Mouse (Mus musculus) midbrain, embryonic 16.5 days (tissue): ENCODE data around the gene Prdm15. TPM values are rescaled to one million over a fixed set of nuclear protein-coding genes. Genes with fewer than 3 reads are reported as not detected.
A peak's percentile ranks its signal among the peaks of the same experiment; 100 is the strongest.

Source experiments
- ATAC-seq: fragments of 200-750 bp; cut with Nextera tagmentation; 2 replicates; pipeline ENCODE4 v1.8.0; 2017; ENCODE audit warnings: moderate TSS enrichment
- H3K27ac ChIP-seq: fragments of 300-500 bp; sonication (generic); 2 replicates; pipeline ENCODE4 v1.5.1; 2014; ENCODE audit warnings: mild to moderate bottlenecking, low read length, mixed read lengths
- H3K27me3 ChIP-seq: fragments of 300-500 bp; sonication (generic); 2 replicates; pipeline ENCODE4 v1.6.1; 2014; ENCODE audit warnings: low read depth, low read length, mixed read lengths; ENCODE audit not compliant: control insufficient read depth, insufficient read depth
- H3K36me3 ChIP-seq: fragments of 300-500 bp; sonication (generic); 2 replicates; pipeline ENCODE4 v1.6.1; 2014; ENCODE audit warnings: mild to moderate bottlenecking, low read length, moderate library complexity, mixed read lengths; ENCODE audit not compliant: control insufficient read depth, insufficient read depth
- H3K4me1 ChIP-seq: fragments of 300-500 bp; sonication (generic); 2 replicates; pipeline ENCODE4 v1.6.1; 2014; ENCODE audit warnings: mild to moderate bottlenecking, low read length, mixed read lengths; ENCODE audit not compliant: control insufficient read depth, insufficient read depth
- H3K4me2 ChIP-seq: fragments of 300-500 bp; sonication (generic); 2 replicates; pipeline ENCODE4 v1.6.1; 2014; ENCODE audit warnings: mild to moderate bottlenecking, low read length, mixed read lengths
- H3K4me3 ChIP-seq: fragments of 300-500 bp; sonication (generic); 2 replicates; pipeline ENCODE4 v1.5.1; 2014; ENCODE audit warnings: low read depth, mild to moderate bottlenecking, low read length, moderate library complexity, mixed read lengths
- H3K9ac ChIP-seq: fragments of 300-500 bp; sonication (generic); 2 replicates; pipeline ENCODE4 v1.6.1; 2014; ENCODE audit warnings: low read depth, low read length, mixed read lengths
- H3K9me3 ChIP-seq: fragments of 300-500 bp; sonication (generic); replicated peaks from 2 replicates; pipeline ENCODE4 v1.6.1; 2014; ENCODE audit warnings: mild to moderate bottlenecking, low read length, mixed read lengths; ENCODE audit not compliant: control insufficient read depth, poor library complexity, severe bottlenecking
- WGBS: fragments of 180-500 bp; shearing (Covaris S2); extraction: QIAGEN DNeasy Blood & Tissue Kit; methylation state at CpG from one replicate; pipeline ENCODE4 v1.1.7; 2014; 5-methylcytosine and 5-hydroxymethylcytosine counted together
- polyA plus RNA-seq: library from polyadenylated mRNA; unstranded; fragments of >200 nt; fragmentation: Nextera tagmentation; extraction: Ambion mirVana; gene quantifications from 2 replicates; pipeline ENCODE4 v1.2.1, GENCODE M21; 2015

Gene Prdm15
- polyA plus RNA-seq, 1 experiment from 2014 or later = 10.9 TPM

GRCm38 (mm10) chr16:97872657-97873056 is 21.0 kb upstream of the Prdm15 start:
- Histone ChIP-seq H3K27me3 (no peaks in the 10 kb centered on the region), H3K4me1 (no peaks in the 10 kb centered on the region), H3K4me3 (no peak overlapping the region), H3K27ac (no peak overlapping the region), H3K9me3 (no peaks in the 10 kb centered on the region), H3K36me3 (peaks cover 11% of the 10 kb centered on the region), H3K9ac (no peak overlapping the region), H3K4me2 (no peak overlapping the region)
- ATAC-seq = no peak
- 58% methylated on average over 5 of the region's 5 CpGs for WGBS

DNA sequence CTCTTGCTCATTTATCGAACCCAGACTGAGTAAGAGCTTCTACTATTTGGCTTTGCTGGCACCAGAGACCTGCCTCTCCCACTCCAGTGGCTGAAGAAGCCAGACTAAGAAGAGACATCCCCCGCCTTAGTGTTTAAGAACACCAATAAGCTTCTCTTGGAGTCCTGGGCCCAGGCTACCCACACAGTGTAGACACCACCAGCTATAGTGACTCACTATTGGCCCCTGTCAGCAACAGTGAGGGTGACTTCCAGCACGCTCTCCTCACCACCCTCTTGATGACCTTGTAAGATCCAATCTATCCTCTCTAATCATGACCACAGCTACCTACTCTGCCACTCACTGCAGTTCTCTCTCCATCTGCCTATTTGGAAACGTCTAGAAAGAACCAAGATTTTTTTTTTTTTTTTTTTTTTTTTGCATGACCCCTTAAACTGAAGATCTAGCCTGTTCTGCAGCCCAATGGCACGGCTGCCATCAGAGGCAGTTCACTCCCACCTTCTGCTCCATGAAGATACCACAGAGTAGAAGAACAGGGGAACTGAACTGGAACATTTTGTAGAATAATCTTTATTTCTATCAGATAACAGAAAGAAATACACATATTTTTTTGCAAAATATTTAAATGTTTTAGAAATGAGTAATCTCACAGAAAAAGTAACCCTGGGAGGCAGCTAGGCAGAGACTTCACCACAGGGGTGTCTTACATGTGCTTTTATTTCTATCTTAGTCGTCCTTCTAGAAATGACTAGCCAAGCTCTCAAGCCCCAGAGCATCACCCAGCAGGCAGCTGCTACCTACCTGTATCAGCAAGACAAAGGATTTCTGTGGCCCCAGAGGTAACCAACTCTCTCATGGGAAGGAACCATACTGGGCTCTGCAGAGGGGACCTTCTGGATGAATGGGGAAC is 17.8 kb upstream of the Prdm15 start:
- H3K4me3 ChIP-seq = no peak overlapping the region
- no peak overlapping the region for H3K4me2 ChIP-seq
- H3K36me3 ChIP-seq = peaks cover 9% of the 10 kb centered on the region
- 68% methylated on average over 6 of the region's 6 CpGs for WGBS
- no peak overlapping the region for H3K27ac ChIP-seq
- no peak for ATAC-seq
- no peaks in the 10 kb centered on the region for H3K27me3 ChIP-seq
- no peak overlapping the region for H3K9ac ChIP-seq
- no peaks in the 10 kb centered on the region for H3K9me3 ChIP-seq
- no peaks in the 10 kb centered on the region for H3K4me1 ChIP-seq

DNA sequence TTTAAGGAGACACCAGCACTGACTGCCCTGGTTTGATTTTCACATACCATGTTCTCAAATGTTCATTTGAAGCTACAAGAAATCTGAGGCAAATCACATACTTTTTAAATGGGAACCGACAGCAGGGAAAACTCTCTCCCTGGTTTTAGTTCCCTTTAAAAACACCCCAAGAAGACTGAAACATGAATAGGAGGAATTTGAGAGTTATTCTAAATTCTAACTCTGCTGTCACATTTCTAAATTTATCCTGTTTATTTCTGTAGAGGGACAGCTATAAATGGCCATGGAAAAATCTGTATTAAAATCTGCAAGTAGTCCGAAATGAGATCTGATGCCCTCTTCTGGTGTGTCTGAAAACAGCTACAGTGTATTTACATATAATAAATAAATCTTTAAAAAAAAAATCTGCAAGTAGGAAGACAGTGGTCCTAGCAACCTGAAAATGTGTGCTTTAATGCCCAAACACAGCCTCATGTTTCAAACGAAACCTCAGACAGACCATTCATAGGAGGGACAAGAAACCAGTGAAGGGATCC is 12.3 kb upstream of the Prdm15 start:
- no peak overlapping the region for H3K4me3 ChIP-seq
- H3K27me3 ChIP-seq = no peaks in the 10 kb centered on the region
- no peak for ATAC-seq
- H3K36me3 ChIP-seq = peaks cover 6% of the 10 kb centered on the region; the same call in 1 of the 2 replicates
- H3K9me3 ChIP-seq = no peaks in the 10 kb centered on the region
- H3K4me2 ChIP-seq = no peak overlapping the region
- no peak overlapping the region for H3K27ac ChIP-seq
- no peak overlapping the region for H3K9ac ChIP-seq
- 86% methylated on average over 3 of the region's 3 CpGs for WGBS
- no peaks in the 10 kb centered on the region for H3K4me1 ChIP-seq

GRCm38 (mm10) chr16:97856050-97856449 is 4.4 kb upstream of the Prdm15 start:
- no peak overlapping the region for H3K9ac ChIP-seq
- H3K36me3 ChIP-seq = peaks cover 7% of the 10 kb centered on the region; the same call in 1 of the 2 replicates
- peaks cover 6% of the 10 kb centered on the region for H3K4me1 ChIP-seq
- H3K4me3 ChIP-seq = no peak overlapping the region
- H3K27ac ChIP-seq = no peak overlapping the region
- H3K9me3 ChIP-seq = no peaks in the 10 kb centered on the region
- no peak overlapping the region for H3K4me2 ChIP-seq
- ATAC-seq = no peak
- no peaks in the 10 kb centered on the region for H3K27me3 ChIP-seq

DNA sequence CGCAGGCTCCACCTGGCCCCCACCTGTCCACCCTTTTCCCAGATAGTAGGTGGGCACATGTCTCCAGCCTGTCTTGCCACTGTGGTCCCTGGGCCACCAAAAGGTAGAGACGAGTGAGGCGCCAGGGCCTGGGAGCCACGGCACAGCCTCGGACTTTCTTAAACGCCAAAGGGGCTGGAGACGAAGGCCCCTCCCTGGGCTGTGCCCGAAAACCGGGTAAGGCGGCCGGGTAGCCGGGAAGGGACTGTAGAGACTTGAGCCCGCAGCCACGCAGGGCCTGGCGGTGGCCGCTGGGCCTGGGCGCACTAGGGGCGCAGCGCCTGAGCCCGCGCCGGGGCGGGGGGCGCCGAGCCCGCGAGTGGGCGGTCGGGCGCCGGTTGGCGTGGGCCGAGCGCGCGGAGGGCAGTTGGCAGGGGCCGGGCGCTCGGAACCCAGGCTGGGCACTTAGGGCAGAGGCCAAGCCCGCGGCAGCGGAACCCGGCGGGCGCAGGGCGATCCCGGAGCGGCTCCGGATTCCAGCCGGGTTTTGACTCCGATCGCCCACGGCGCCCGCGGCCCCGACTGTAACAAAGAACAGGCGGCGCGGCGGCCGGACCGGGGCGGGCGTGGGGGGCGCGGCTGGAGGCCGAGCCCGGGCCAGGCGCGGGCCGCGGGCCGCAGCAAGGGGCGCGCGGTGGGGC is 449 bp downstream of the Prdm15 start:
- Histone ChIP-seq H3K36me3 (no peaks in the 10 kb centered on the region), H3K27ac (peak overlapping the region; percentile 100), H3K9me3 (no peaks in the 10 kb centered on the region), H3K4me2 (peak overlapping the region; percentile 67), H3K4me1 (peaks cover 17% of the 10 kb centered on the region), H3K27me3 (no peaks in the 10 kb centered on the region), H3K9ac (peak overlapping the region; percentile 94), H3K4me3 (peak overlapping the region; percentile 75)
- under 1% methylated on average over 74 of the region's 77 CpGs for WGBS
- peak; percentile 91 for ATAC-seq

GRCm38 (mm10) chr16:97850667-97851060 is 986 bp downstream of the Prdm15 start:
- peak overlapping the region; percentile 94 for H3K9ac ChIP-seq
- peak overlapping the region; percentile 67 for H3K4me2 ChIP-seq
- no peaks in the 10 kb centered on the region for H3K9me3 ChIP-seq
- H3K36me3 ChIP-seq = no peaks in the 10 kb centered on the region
- ATAC-seq = peak; percentile 76
- H3K27me3 ChIP-seq = no peaks in the 10 kb centered on the region
- H3K27ac ChIP-seq = peak overlapping the region; percentile 100
- H3K4me1 ChIP-seq = peaks cover 17% of the 10 kb centered on the region
- WGBS = 2% methylated on average over 11 of the region's 11 CpGs
- peak overlapping the region; percentile 75 for H3K4me3 ChIP-seq

- no peak for ATAC-seq
- Histone ChIP-seq H3K36me3 (no peaks in the 10 kb centered on the region), H3K27me3 (no peaks in the 10 kb centered on the region), H3K9me3 (no peaks in the 10 kb centered on the region), H3K4me1 (peaks cover 17% of the 10 kb centered on the region), H3K9ac (no peak overlapping the region), H3K4me3 (no peak overlapping the region), H3K27ac (no peak overlapping the region), H3K4me2 (no peak overlapping the region)
- WGBS = 75% methylated on average over 6 of the region's 6 CpGs
Observed at GRCm38 (mm10) chr16:97848832-97849231, 2.8 kb downstream of the Prdm15 start.

GRCm38 (mm10) chr16:97844967-97845937 is 6.4 kb downstream of the Prdm15 start:
- WGBS = 89% methylated on average over 12 of the region's 12 CpGs
- no peak for ATAC-seq

More at GRCm38 (mm10) chr16:97844967-97845937, 6.4 kb downstream of the Prdm15 start:
- Histone ChIP-seq H3K27ac (no peak overlapping the region), H3K9ac (no peak overlapping the region), H3K4me2 (no peak overlapping the region), H3K9me3 (no peaks in the 10 kb centered on the region), H3K4me1 (peaks cover 9% of the 10 kb centered on the region), H3K36me3 (peaks cover 4% of the 10 kb centered on the region; the same call in 1 of the 2 replicates), H3K4me3 (no peak overlapping the region), H3K27me3 (no peaks in the 10 kb centered on the region)
